Mouse (Mus musculus): ENCODE data around the gene Zbtb22.

Zbtb22 gene

GRCm38 (mm10) chr17:33948090-33948904 is 32.6 kb downstream of the Zbtb22 start:
- peak; percentile 6 for DNase-seq (ENCODE audit: low spot score)

GRCm38 (mm10) chr17:33948905-33949537 is 33.3 kb downstream of the Zbtb22 start:
- peak; percentile 36 for DNase-seq (ENCODE audit: low spot score)

- DNase-seq (ENCODE audit: low spot score) = peak; percentile 7
Observed at GRCm38 (mm10) chr17:33950131-33950625, 34.5 kb downstream of the Zbtb22 start.

- DNase-seq (ENCODE audit: low spot score) = peak; percentile 78
Observed at GRCm38 (mm10) chr17:33951021-33951946, 35.6 kb downstream of the Zbtb22 start, which contains the start of gene B3galt4. B3galt4 (minus strand) TSS chr17:33951488.

GRCm38 (mm10) chr17:33952015-33952414 is 36.3 kb downstream of the Zbtb22 start:
- peak; percentile 7 for DNase-seq (ENCODE audit: low spot score)

- DNase-seq (ENCODE audit: low spot score) = no peak
Observed at GRCm38 (mm10) chr17:33952879-33953278, 37.2 kb downstream of the Zbtb22 start.

GRCm38 (mm10) chr17:33953310-33953709 is 37.6 kb downstream of the Zbtb22 start:
- no peak for DNase-seq (ENCODE audit: low spot score)

GRCm38 (mm10) chr17:33953961-33954565 is 38.4 kb downstream of the Zbtb22 start:
- no peak for DNase-seq (ENCODE audit: low spot score)

GRCm38 (mm10) chr17:33954646-33955554 is 39.2 kb downstream of the Zbtb22 start:
- peak; percentile 2 for DNase-seq (ENCODE audit: low spot score)

- peak; percentile 90 for DNase-seq (ENCODE audit: low spot score)
Observed at GRCm38 (mm10) chr17:33955555-33956214, 40.0 kb downstream of the Zbtb22 start, which contains the start of the genes Vps52 and Rps18. Vps52 (plus strand) TSS chr17:33955812. Rps18 (minus strand) TSS chr17:33956001.

GRCm38 (mm10) chr17:33956336-33956735 is 40.6 kb downstream of the Zbtb22 start:
- DNase-seq (ENCODE audit: low spot score) = no peak

GRCm38 (mm10) chr17:33957493-33957892 is 41.8 kb downstream of the Zbtb22 start:
- no peak for DNase-seq (ENCODE audit: low spot score)

- no peak for DNase-seq (ENCODE audit: low spot score)
Observed at GRCm38 (mm10) chr17:33958451-33958850, 42.7 kb downstream of the Zbtb22 start.

GRCm38 (mm10) chr17:33959135-33959534 is 43.4 kb downstream of the Zbtb22 start:
- peak; percentile 14 for DNase-seq (ENCODE audit: low spot score)

GRCm38 (mm10) chr17:33959948-33960347 is 44.2 kb downstream of the Zbtb22 start:
- no peak for DNase-seq (ENCODE audit: low spot score)

- DNase-seq (ENCODE audit: low spot score) = no peak
Observed at GRCm38 (mm10) chr17:33962876-33963275, 47.2 kb downstream of the Zbtb22 start.

- no peak for DNase-seq (ENCODE audit: low spot score)
Observed at GRCm38 (mm10) chr17:33965082-33965845, 49.6 kb downstream of the Zbtb22 start.

- no peak for DNase-seq (ENCODE audit: low spot score)
Observed at GRCm38 (mm10) chr17:33965846-33966550, 50.3 kb downstream of the Zbtb22 start.
